Mouse (Mus musculus) liver, embryonic 14.5 days (tissue): ENCODE data around the gene Tedc2.

Source experiments
- CTCF ChIP-seq: IDR thresholded peaks from 2 replicates; pipeline ENCODE4 v1.5.1; 2016; ENCODE audit warnings: antibody characterized with exemption, low read depth, control low read depth
- EP300 ChIP-seq: IDR thresholded peaks from 2 replicates; pipeline ENCODE4 v1.6.1; 2016; ENCODE audit warnings: antibody characterized with exemption, low read depth

DNA sequence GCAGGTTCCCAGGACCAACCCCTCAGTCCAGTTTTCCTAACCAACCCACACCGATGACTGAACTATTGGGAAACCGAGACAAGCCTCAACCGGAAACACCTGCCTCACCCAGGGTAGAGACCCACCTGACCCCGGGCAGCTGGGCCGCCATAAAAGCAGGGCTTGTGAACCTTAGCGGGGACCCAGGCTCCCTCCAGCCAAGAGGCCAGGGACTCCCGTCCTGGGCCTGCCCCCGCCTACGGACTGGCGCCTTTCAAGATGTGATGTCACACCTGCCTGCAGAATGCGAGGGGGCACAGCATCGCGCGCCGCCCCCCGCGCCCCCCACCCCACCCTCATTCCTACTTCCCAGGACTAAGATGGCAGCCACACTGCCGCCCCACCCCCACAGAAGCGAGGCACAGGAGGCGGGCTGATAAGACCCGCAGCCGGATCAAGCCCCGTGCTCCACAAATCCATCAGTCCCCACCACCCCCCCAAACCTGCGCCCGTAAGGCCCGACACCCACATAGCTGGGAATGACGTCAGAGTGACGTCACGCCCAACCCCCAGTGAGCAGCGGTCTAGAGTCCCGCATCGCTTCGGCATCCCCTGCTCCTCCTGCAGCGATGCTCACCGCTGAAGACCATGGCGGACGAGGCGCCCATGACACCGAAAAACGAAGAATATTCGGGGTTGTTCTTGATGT is 51.9 kb downstream of the Tedc2 start:
- TF ChIP-seq CTCF, result no peak
- no peak for TF ChIP-seq EP300
